Mouse (Mus musculus): Measurements from ENCODE around the gene Plcxd2. TPM values are rescaled to one million over a fixed set of nuclear protein-coding genes. Genes with fewer than 3 reads are reported as not detected.

The Plcxd2 gene
- polyA plus RNA-seq (2015; fragmentation: Nextera tagmentation; extraction: Ambion mirVana), result 1.4 TPM in 2 replicates

DNA sequence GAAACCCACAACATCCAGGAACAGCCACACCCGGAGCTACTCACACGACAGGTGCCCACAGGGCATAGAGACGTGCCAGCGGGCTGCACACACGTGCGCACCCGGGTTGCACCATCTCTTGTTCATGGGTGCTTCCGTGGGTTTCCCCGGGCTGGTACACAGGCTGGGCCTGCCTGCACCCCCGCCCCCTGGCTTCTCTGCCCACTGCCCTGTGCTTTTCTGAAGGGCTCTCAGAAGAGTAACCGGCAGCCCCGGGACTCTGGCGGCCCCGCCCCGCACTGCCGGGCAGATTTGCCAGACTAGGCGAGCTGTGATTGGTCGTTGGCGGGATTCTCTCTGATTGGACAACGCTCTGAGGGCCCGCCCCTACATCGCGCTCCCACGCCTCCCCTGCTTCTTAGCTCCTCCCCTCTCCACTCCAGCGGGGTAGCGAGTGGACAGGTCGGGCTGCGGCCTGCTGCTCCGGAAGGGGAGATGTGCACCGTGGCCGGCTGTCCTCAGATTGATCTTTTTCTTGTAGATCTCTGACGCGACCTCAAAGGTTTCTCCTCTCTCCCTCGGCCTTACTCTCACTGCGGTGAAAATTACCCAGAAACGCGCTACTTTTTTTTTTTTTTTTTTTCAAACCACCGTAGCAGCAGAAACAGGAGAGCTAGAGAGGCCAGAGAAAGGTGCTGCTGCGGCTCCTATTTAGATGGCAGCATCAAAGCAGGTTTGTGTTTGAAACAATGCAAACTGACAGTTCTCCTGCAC, at the start of gene Plcxd2:
Gene Plcxd2 (minus strand): TSS at position 66 of the 753 bp plus-strand sequence.
- H3K27me3 ChIP-seq, result no peaks in the 10 kb centered on the region
- peak; percentile 98 for ATAC-seq (ENCODE audit: insufficient number of reproducible peaks, low FRiP score, low TSS enrichment, low read depth)
- peaks cover 5% of the 10 kb centered on the region; the same call in 1 of the 2 replicates for H3K4me1 ChIP-seq
- H3K9me3 ChIP-seq (replicated peaks), result no peaks in the 10 kb centered on the region
- H3K9ac ChIP-seq, result peak within 1 kb of the TSS; percentile 44
- peak within 1 kb of the TSS; percentile 55 for H3K4me3 ChIP-seq (replicated peaks)
- no peaks in the 10 kb centered on the region for H3K36me3 ChIP-seq
- under 1% methylated on average over 39 of the region's 39 CpGs for WGBS
- peak within 1 kb of the TSS; percentile 90 for H3K4me2 ChIP-seq (replicated peaks)
- peak within 1 kb of the TSS; percentile 69 for H3K27ac ChIP-seq (replicated peaks)

DNA sequence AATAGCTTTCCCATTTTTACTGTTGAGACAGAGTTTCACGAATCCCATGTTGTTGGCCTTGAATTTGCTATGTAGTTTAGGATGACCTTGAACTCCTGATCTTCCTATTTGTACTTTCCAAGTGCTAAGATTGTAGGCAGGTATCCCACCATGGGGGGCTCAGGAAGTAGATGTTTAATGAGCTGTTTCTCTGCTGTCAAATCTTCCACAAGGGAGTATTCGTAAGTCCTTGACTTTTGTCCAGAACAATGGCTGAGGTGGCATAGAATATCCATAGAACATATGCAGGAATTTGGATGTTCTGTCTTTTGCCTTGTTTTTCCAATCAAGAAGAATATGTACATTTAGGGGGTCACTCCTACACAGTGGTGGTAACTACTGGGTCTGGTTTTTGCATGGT, 36.9 kb upstream of the Plcxd2 start:
- no peaks in the 10 kb centered on the region for H3K4me1 ChIP-seq
- no peak overlapping the region for H3K4me2 ChIP-seq (replicated peaks)
- H3K27me3 ChIP-seq, result no peaks in the 10 kb centered on the region
- no peak overlapping the region for H3K4me3 ChIP-seq (replicated peaks)
- 78% methylated on average over 2 of the region's 2 CpGs for WGBS
- no peak overlapping the region for H3K27ac ChIP-seq (replicated peaks)
- no peaks in the 10 kb centered on the region for H3K36me3 ChIP-seq
- no peak overlapping the region for H3K9ac ChIP-seq
- no peaks in the 10 kb centered on the region for H3K9me3 ChIP-seq (replicated peaks)
- ATAC-seq (ENCODE audit: insufficient number of reproducible peaks, low FRiP score, low TSS enrichment, low read depth), result no peak

DNA sequence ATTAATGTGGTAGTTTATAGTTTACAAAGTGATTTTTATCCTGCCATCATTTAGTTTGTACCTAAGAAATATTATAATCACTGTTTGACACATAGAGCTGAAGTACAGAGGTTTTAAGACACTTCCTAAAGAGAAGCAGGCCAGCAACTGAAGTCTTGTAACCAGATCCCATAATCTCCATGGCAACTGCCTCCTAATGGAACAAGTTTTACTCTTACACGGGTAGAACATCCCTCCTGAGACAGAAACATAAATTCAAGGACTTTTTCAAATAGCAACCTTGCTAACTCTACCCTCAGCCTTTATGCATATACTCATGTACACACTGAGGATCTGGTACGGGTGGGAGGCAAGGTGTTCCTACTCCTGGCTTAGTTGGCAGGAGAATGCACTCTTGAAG, 26.2 kb upstream of the Plcxd2 start:
- ATAC-seq (ENCODE audit: insufficient number of reproducible peaks, low FRiP score, low TSS enrichment, low read depth), result no peak
- 43% methylated on average over 2 of the region's 2 CpGs for WGBS

DNA sequence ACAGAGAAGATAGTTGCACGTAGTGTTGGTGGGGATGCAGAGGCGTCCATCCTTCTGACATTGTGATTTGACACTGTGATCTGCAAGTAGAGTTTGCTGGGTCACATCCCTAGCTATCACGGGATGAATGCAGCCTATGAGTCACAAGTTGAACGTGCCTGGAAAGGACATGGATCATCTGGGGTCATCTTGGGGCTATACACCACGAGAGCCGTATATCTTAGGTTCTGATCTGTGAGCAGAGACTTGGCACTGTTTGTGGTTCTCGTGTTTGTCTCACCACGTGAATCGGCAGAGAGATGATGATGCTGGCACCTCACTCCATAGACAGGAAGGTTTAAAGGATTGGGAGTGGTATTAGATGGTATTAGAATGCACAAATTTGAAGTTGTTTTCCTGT, 23.9 kb upstream of the Plcxd2 start:
- no peak overlapping the region for H3K4me3 ChIP-seq (replicated peaks)
- 62% methylated on average over 9 of the region's 9 CpGs for WGBS
- no peak overlapping the region for H3K27ac ChIP-seq (replicated peaks)
- no peak for ATAC-seq (ENCODE audit: insufficient number of reproducible peaks, low FRiP score, low TSS enrichment, low read depth)
- H3K9me3 ChIP-seq (replicated peaks), result no peaks in the 10 kb centered on the region
- H3K27me3 ChIP-seq, result no peaks in the 10 kb centered on the region
- no peaks in the 10 kb centered on the region for H3K4me1 ChIP-seq
- no peak overlapping the region for H3K4me2 ChIP-seq (replicated peaks)
- no peaks in the 10 kb centered on the region for H3K36me3 ChIP-seq
- H3K9ac ChIP-seq, result no peak overlapping the region

More for the DNA sequence above, 26.2 kb upstream of the Plcxd2 start:
- Histone ChIP-seq H3K9ac (no peak overlapping the region), H3K4me1 (no peaks in the 10 kb centered on the region), H3K4me3 (replicated peaks) (no peak overlapping the region), H3K27me3 (no peaks in the 10 kb centered on the region), H3K9me3 (replicated peaks) (no peaks in the 10 kb centered on the region), H3K4me2 (replicated peaks) (no peak overlapping the region), H3K27ac (replicated peaks) (no peak overlapping the region), H3K36me3 (no peaks in the 10 kb centered on the region)

DNA sequence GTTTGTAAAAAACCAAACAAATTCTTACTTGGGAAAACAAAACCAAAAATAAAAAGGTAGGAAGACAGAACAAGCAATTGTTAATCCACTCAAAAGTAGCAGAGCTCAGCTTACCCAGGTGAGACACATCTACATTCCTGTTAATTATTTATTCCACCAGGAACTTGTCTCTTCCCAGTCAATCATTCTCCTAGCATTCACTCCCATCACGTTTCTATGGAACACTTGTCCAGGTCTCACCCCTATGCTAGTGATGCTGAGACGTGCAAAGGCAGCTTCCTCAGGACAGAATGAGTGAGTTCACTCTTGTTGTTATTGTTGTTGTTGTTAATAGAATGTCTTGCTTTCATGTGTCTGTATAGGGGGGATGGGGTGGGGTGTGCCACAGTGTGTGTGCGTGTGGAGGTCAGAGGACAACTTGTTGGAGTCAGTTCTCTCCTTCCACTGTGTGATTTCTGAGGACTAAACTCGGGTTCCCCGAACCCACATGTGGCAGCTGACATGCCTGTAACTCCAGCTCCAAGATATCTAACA, 13.0 kb upstream of the Plcxd2 start:
- ATAC-seq (ENCODE audit: insufficient number of reproducible peaks, low FRiP score, low TSS enrichment, low read depth), result no peak
- no peak overlapping the region for H3K4me2 ChIP-seq (replicated peaks)
- WGBS, result 69% methylated on average over 5 of the region's 5 CpGs
- H3K4me3 ChIP-seq (replicated peaks), result no peak overlapping the region
- no peaks in the 10 kb centered on the region for H3K4me1 ChIP-seq
- H3K27me3 ChIP-seq, result no peaks in the 10 kb centered on the region
- no peaks in the 10 kb centered on the region for H3K36me3 ChIP-seq
- H3K9ac ChIP-seq, result no peak overlapping the region
- H3K27ac ChIP-seq (replicated peaks), result no peak overlapping the region
- no peaks in the 10 kb centered on the region for H3K9me3 ChIP-seq (replicated peaks)

DNA sequence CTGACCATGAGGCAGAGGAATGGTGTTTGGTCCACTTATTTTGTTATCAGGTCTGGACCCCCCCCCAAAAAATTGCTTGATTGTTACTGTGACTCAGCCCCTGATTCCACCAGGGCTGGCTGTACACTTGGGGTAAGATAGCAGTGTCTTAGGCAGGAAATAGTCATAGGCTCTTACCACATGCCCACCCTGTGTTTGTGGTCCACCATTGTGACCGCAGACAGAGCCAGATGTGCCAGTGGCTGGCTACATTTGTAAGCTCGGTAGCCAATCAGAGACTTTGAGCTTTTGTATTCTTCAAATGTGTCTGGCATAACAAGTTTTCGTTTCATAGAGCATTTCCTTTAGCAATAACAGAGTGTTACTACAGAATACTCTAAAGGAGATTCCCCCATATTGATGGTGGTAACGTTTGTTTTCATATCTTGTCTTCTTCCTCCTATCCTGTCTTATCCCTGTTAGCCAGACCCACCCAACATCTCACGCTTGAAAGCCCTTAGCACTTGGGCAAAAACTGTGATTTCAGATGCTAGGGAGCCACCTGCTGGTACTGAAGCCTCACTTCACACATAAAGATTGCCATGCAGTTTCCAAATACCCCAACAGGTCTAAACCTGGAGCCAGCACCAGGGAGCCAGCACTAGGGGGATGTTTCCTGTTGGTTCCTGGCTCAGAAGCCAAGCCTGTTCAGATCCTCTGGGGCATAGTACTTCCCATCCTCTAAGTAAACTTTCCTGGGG, 12.3 kb upstream of the Plcxd2 start:
- WGBS, result 39% methylated on average over 5 of the region's 5 CpGs
- Histone ChIP-seq H3K4me3 (replicated peaks) (no peak overlapping the region), H3K9ac (no peak overlapping the region), H3K27me3 (no peaks in the 10 kb centered on the region), H3K9me3 (replicated peaks) (no peaks in the 10 kb centered on the region), H3K4me1 (no peaks in the 10 kb centered on the region), H3K36me3 (no peaks in the 10 kb centered on the region), H3K4me2 (replicated peaks) (no peak overlapping the region), H3K27ac (replicated peaks) (no peak overlapping the region)
- peak; percentile 73 for ATAC-seq (ENCODE audit: insufficient number of reproducible peaks, low FRiP score, low TSS enrichment, low read depth)

DNA sequence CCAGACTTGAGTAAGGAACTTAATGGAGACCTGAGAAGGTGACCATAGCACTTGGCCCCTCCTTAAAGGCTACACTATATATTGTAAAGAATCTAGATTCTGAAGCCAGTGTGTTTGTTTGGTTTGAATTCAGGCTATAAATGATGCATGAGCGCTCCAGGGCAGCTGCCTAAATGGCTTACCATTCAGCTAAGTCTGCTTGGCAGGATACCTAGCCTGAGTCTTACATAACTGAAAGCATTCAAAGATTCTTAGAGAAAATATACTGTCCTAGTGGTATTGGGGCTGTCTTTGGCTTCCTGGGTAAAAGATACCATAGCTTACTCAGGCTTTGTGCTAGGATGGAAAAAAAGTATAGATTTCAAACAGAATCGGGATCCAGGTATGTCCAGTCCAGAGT, 11.3 kb upstream of the Plcxd2 start:
- Histone ChIP-seq H3K9me3 (replicated peaks) (no peaks in the 10 kb centered on the region), H3K9ac (no peak overlapping the region), H3K27ac (replicated peaks) (no peak overlapping the region), H3K36me3 (no peaks in the 10 kb centered on the region), H3K4me1 (no peaks in the 10 kb centered on the region), H3K27me3 (no peaks in the 10 kb centered on the region), H3K4me3 (replicated peaks) (no peak overlapping the region), H3K4me2 (replicated peaks) (no peak overlapping the region)
- ATAC-seq (ENCODE audit: insufficient number of reproducible peaks, low FRiP score, low TSS enrichment, low read depth), result no peak
- WGBS, result 74% methylated on average over 2 of the region's 2 CpGs

DNA sequence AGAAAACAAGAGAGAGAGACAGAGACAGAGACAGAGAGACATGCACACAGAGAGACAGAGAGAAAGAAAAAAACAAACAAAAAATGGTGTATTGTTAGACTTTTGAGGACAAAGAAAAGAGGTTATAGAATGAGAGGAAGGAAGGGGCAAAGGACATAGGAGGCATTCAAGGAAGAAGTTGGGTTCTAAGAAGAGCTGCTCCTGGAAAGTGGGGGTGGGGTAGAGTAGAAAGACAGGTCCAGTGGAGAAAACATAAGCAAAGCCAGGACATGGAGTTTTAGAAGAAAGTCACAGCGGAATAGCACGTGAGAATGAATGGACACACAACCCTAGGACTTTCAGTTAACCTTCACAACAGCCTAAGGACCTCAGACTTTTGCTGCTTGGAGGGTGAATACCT, 10.4 kb upstream of the Plcxd2 start:
- no peak overlapping the region for H3K9ac ChIP-seq
- H3K9me3 ChIP-seq (replicated peaks), result no peaks in the 10 kb centered on the region
- no peak overlapping the region for H3K27ac ChIP-seq (replicated peaks)
- no peaks in the 10 kb centered on the region for H3K4me1 ChIP-seq
- H3K27me3 ChIP-seq, result no peaks in the 10 kb centered on the region
- WGBS, result 84% methylated on average over 2 of the region's 2 CpGs
- H3K4me2 ChIP-seq (replicated peaks), result no peak overlapping the region
- no peak for ATAC-seq (ENCODE audit: insufficient number of reproducible peaks, low FRiP score, low TSS enrichment, low read depth)
- no peaks in the 10 kb centered on the region for H3K36me3 ChIP-seq
- no peak overlapping the region for H3K4me3 ChIP-seq (replicated peaks)

DNA sequence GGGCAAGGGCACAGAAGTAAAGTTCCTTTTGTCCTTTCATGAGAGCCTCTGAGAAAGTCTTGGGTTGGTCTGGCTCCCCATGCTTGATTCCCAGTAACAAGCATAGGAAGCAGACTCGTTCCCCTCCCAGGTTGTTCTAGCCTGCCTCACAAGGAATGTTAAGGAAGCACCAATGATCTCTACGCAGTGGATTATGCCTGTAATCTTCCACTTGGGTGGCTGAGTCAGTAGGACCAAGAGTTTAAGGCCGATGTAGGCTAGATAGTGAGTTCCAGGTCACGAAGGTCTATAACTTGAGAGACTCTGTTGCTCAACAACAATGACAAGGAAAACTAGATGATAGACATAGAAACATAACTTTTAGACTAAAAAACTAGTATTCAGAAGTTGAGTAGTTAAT, 9.8 kb upstream of the Plcxd2 start:
- Histone ChIP-seq H3K4me3 (replicated peaks) (no peak overlapping the region), H3K4me1 (no peaks in the 10 kb centered on the region), H3K9me3 (replicated peaks) (no peaks in the 10 kb centered on the region), H3K9ac (no peak overlapping the region), H3K36me3 (no peaks in the 10 kb centered on the region), H3K27ac (replicated peaks) (no peak overlapping the region), H3K27me3 (no peaks in the 10 kb centered on the region), H3K4me2 (replicated peaks) (no peak overlapping the region)
- ATAC-seq (ENCODE audit: insufficient number of reproducible peaks, low FRiP score, low TSS enrichment, low read depth), result no peak
- WGBS, result 74% methylated on average over 4 of the region's 4 CpGs

DNA sequence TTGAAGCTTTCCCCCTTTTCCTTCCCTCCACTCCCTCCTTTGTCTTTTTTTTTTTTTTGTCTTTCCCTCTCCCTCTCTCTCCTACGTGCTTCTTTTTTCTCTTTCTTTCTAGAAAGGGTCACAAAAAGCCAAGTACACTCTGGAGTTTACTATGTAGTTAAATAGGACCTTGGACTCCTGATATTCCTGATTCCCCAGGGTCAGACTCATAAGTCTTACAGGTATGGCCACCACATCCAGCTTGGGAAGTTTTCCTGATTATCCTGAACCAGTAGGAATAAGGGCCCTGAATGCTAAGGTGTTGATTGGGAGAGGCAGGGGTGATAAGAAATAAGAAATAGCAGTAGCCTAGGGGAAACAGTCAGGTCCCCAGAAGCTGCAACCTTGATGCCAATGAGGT, 9.3 kb upstream of the Plcxd2 start:
- no peaks in the 10 kb centered on the region for H3K9me3 ChIP-seq (replicated peaks)
- ATAC-seq (ENCODE audit: insufficient number of reproducible peaks, low FRiP score, low TSS enrichment, low read depth), result no peak
- H3K4me3 ChIP-seq (replicated peaks), result no peak overlapping the region
- WGBS, result 55% methylated on average over 1 of the region's 1 CpGs
- H3K9ac ChIP-seq, result no peak overlapping the region
- H3K4me1 ChIP-seq, result no peaks in the 10 kb centered on the region
- no peaks in the 10 kb centered on the region for H3K36me3 ChIP-seq
- no peaks in the 10 kb centered on the region for H3K27me3 ChIP-seq
- no peak overlapping the region for H3K4me2 ChIP-seq (replicated peaks)
- no peak overlapping the region for H3K27ac ChIP-seq (replicated peaks)

DNA sequence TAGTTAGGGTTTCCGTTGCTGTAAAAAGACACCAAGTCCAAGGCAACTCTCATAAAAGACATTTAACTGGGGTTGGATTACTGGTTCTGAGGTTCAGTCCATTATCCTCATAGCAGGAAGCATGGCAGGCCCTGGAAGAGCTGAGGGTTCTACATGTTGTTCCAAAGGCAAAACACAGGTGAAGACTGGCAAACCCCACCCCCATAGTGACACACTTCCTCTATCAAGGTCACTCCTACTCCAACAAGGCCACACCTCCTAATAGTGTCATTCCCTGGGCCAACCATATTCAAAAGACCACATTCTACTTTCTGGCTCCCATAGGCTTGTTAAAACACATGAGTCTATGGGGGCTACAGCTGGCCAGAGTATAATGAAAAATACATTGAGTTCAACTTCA, 1.7 kb upstream of the Plcxd2 start:
- H3K4me1 ChIP-seq, result peaks cover 5% of the 10 kb centered on the region; the same call in 1 of the 2 replicates
- H3K9ac ChIP-seq, result no peak overlapping the region
- no peak overlapping the region for H3K4me3 ChIP-seq (replicated peaks)
- no peak overlapping the region for H3K27ac ChIP-seq (replicated peaks)
- no peaks in the 10 kb centered on the region for H3K9me3 ChIP-seq (replicated peaks)
- ATAC-seq (ENCODE audit: insufficient number of reproducible peaks, low FRiP score, low TSS enrichment, low read depth), result no peak
- WGBS, result 57% methylated on average over 1 of the region's 1 CpGs
- no peaks in the 10 kb centered on the region for H3K27me3 ChIP-seq
- H3K36me3 ChIP-seq, result no peaks in the 10 kb centered on the region
- H3K4me2 ChIP-seq (replicated peaks), result no peak overlapping the region

Data from embryonic facial prominence, embryonic 15.5 days (tissue).